Mouse (Mus musculus) left cerebral cortex, postnatal 4 days (tissue): ENCODE results near the gene Gins1. TPM values are rescaled to one million over a fixed set of nuclear protein-coding genes. Genes with fewer than 3 reads are reported as not detected.

ENCODE experiments used
- DNase-seq: peaks from one replicate; pipeline ENCODE4 v3.0.0-alpha.2; 2022
- intact Hi-C: fragments of 180-260 bp; cut with DNase I; formaldehyde crosslinking; loops from one replicate; pipeline ENCODE4 v1.15.1; 2025
- total RNA-seq, 2 experiments: library from RNA; stranded (reverse); gene quantifications; 2 replicates each; pipeline ENCODE4 v1.2.3; 2021

The Gins1 gene
- total RNA-seq, 2 experiments from 2014 or later: 7.2 to 8.9 TPM

GRCm38 (mm10) chr2:150951201-150951600 is 46.0 kb downstream of the Gins1 start:
- intact Hi-C loops: no loop called here
- peak; percentile 74 for DNase-seq

GRCm38 (mm10) chr2:150955859-150956258 is 50.7 kb downstream of the Gins1 start:
- intact Hi-C loops: no loop called here

DNA sequence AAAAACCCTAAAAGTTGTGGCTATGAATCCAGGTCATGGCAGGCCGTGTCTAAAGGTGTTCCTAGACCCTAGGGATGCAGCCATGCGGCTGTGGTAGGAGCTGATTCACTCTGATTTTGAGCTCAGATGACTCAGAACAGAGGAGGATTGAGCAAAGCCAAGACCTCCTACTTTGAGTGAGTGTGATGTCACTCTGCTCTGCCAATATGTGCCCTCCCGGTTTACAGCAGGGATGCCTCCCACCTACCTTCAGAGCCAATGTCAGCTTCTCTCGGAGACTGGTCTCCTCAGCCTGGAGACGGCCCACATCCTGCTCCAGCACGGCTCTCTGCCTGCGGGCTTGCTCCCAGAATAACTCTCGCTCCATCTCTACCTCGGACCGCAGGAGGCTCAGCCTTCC is 54.3 kb downstream of the Gins1 start:
- intact Hi-C loops: no loop called here
- DNase-seq: no peak

More at GRCm38 (mm10) chr2:150955859-150956258, 50.7 kb downstream of the Gins1 start:
- DNase-seq: no peak

GRCm38 (mm10) chr2:150963246-150963645 is 58.0 kb downstream of the Gins1 start:
- intact Hi-C loops: no loop called here
- DNase-seq: no peak

DNA sequence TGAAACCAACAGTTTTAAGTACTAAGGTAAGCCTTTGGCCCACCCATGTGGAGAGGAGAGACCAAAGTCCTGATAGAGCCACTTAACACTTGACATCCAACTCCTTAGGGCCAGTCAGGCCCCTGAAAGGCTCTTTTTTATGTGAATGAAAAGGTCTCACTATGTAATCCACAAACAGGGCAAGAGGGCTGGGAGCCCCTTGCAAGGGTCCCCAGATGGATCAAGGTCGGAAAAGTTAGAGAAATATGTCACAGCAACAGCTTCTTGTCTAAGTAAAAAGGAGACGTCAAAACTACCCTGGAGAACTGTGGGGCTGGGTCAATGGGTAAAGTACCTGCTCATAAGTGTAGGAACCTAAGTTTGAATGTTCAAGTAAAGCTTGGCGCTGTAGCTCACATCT is 59.4 kb downstream of the Gins1 start:
- DNase-seq: no peak
- intact Hi-C loops: no loop called here

DNA sequence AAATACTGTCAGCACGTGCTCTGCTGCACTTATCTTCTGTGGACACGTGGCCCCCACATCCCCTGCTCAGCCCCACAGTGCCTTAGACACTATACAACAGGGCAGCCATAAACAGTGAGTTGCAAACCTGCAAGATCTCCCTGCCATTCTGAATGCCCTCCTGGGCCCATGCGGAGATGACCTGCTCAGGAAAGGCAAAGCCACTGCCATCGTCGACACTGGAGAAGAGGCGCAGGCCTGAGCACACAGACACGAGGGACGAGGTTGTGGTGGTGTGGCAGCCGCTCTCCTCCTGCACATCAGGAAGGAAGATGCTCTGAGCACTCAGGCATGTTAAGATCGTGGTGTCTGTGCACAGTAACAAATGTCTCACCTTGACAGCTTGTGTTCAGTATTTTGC is 60.8 kb downstream of the Gins1 start:
- DNase-seq: no peak
- intact Hi-C loops: no loop called here

GRCm38 (mm10) chr2:150967491-150967890 is 62.3 kb downstream of the Gins1 start:
- DNase-seq: no peak
- intact Hi-C loops: no loop called here

DNA sequence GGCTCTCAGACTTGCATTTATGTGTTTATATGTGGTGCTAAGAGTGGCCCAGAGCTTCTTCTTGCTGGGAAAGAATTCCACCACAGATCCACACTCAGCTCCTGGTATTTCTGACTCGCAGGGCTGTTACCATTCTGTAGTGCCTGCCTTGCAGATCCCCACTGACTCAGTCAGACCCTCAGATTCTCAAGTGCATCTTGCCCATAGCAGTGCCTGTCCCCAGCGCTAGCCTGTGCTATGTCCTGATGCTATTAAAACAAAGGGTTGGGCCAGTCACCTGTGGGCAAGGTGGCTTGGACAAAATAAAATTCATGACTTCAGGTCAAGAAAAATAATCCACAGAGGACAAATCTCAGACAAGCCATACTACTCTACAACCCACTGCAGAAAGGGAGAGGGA is 64.0 kb downstream of the Gins1 start:
- DNase-seq: no peak
- intact Hi-C loops: no loop called here

- no peak for DNase-seq
- intact Hi-C loops: no loop called here
Observed at GRCm38 (mm10) chr2:150971856-150972255, 66.7 kb downstream of the Gins1 start.

DNA sequence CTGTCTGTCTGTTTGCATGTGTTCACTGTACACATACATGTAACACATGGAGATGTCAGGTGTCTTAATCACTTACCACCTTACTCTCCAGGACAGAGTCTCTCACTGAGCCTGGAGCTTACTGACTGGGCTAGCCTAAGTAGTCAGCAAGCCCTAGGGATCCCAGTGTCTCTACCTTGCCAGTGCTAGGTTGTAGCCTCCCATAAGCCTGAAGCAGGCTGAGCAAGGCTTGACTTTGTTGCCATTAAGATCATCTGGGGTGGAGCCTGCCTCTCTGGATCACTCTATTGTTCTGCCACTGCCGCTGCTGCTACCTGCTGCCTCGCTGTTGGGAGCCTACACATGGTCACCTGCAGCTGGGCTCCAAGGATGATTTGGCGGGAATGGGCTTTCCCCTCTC is 67.5 kb downstream of the Gins1 start:
- intact Hi-C loops: no loop called here
- DNase-seq: no peak

DNA sequence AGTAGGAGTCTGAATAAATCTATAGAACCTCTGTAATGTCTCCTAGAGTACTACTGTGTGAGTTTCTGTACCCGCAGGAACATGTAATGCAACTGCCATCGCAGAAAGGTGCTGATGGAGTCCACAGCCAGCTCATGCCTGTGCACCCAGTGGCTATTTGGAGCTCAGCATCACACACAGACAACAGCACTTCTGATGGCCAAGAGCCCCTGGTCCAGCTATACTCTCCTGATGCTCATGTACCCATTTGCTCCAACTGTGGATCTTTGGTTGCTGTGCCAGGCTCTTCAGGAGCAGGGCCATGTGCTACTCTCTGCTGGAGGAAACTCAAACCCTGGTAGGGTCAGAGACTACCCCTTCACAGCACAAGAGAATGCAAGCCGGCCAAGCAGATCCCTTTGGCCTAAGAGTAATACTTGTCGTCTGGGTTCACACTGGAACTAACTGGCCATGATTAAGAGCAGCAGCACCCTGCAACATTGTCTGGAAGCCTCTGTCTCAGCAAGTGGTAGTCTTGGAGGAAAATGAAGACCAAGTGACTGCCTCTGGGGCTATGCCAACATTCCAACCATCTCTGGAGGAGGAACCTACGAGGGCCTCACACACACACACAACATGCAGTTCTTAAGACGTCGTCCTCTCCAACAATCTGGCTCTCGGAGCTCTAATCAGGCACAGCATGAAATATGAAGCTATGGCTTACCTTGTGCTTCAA is 68.4 kb downstream of the Gins1 start:
- no peak for DNase-seq
- intact Hi-C loops: no loop called here

DNA sequence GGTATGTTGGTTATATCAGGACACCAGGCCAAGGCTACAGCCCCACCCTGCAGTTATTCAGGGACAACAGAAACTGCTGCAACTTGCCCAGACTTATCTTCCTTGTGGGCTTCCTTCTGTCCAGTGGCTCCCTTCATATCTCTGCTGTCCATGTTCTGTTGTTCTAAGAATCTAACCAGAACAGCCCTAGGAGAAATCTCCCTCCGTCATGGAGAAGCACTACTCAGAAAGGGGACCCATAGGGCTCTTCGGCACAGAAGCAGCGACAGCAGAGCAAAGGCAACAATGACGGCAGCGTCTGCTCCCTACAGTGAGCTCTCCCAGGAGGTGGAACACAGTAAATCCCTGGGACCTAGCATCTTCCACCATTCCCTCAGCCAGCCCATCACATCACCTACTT is 71.7 kb downstream of the Gins1 start:
- intact Hi-C loops: no loop called here
- no peak for DNase-seq

- intact Hi-C loops: no loop called here
- DNase-seq: no peak
Observed at GRCm38 (mm10) chr2:150977676-150978075, 72.5 kb downstream of the Gins1 start.

GRCm38 (mm10) chr2:150978791-150979190 is 73.6 kb downstream of the Gins1 start:
- DNase-seq: no peak
- intact Hi-C loops: no loop called here

GRCm38 (mm10) chr2:150979861-150980620 is 74.8 kb downstream of the Gins1 start:
- no peak for DNase-seq
- intact Hi-C loops: no loop called here

Other genes with a start within 250 kb of the Gins1 start
- gene Acss1, start 236.9 kb upstream of the Gins1 start, total RNA-seq: 10 to 100 TPM; 15.5 to 16.6 TPM
- under 1 TPM; 0.10 to 0.12 TPM for gene Vsx1, start 216.0 kb upstream of the Gins1 start, total RNA-seq
- 10 to 100 TPM; 53.0 to 58.5 TPM for gene Entpd6, start 156.4 kb upstream of the Gins1 start, total RNA-seq
- 100 to 1,000 TPM; 138 to 144 TPM for gene Pygb, start 118.7 kb upstream of the Gins1 start, total RNA-seq
- 100 to 1,000 TPM; 116 to 117 TPM for gene Abhd12, start 659 bp upstream of the Gins1 start, total RNA-seq
- gene Ninl, start 134.0 kb downstream of the Gins1 start, total RNA-seq: 10 to 100 TPM in 1 of 2 experiments, 1 to 10 TPM in 1; 9.3 to 12.4 TPM
- 10 to 100 TPM; 13.1 to 14.3 TPM for gene Nanp, start 134.0 kb downstream of the Gins1 start, total RNA-seq
- gene Gm14151, start 186.9 kb downstream of the Gins1 start, total RNA-seq: not detected
- gene Gm14147, start 192.8 kb downstream of the Gins1 start, total RNA-seq: not detected